Mouse (Mus musculus): Measurements from ENCODE around the gene Txlnb. TPM values are rescaled to one million over a fixed set of nuclear protein-coding genes. Genes with fewer than 3 reads are reported as not detected.
"Not testable (repeated sequence)": the region's sequence is repeated elsewhere in the genome, so short reads cannot be mapped to it uniquely, and the experiment has no call there.

Txlnb gene
- polyA plus RNA-seq, 1 experiment = 0.98 TPM

DNA sequence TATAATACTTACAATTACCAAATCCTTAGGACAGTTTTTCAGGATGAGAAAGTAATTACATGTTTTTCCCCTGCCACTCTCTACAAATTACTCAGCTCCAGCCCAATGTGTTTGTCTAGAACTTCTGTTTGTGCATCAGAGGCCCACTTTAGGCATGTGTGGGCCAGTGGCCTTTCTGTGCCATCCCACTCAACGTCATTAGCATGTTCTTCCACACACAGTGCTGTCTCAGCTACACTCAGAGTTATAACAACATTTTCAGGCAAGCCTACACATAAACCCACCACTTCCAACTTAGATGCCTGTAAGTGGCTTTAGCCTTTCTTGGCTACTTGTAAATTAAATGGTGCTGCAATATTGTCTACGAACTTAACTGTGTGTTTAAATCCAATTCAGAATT, 5.8 kb downstream of the Txlnb start:
- Histone ChIP-seq H3K27ac (ENCODE audit: insufficient read depth, low read length) (no peak overlapping the region), H3K4me1 (ENCODE audit: control insufficient read depth, insufficient read depth, low read length) (peaks cover 2% of the 10 kb centered on the region; the same call in 1 of the 2 replicates), H3K4me3 (ENCODE audit: insufficient read depth, low read length) (no peak overlapping the region)
- TF ChIP-seq CTCF (IDR thresholded peaks at IDR 0.05; ENCODE audit: extremely low read depth, insufficient read depth, low read length) (no peak), POLR2A (IDR thresholded peaks at IDR 0.05; ENCODE audit: extremely low read depth, insufficient read depth, low read length) (no peak)

DNA sequence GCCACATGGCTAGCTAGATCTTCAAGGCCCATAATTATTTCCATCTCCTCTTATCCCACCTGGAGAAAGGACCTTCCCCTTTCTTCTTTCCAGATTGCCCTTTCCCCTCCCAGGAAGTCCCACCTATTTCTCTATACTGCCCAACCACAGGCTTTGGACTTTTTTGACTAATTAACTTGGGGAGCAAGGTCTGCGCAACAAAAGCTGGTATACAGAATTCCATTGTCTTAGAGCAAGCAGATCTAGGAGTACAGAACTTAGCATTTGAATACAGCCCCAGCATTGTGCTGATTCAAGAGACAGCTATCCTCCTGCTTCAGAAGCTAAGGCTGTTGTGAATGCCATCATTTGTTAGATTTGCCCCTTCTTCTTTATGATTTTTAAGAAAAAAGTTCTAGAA, 12.5 kb downstream of the Txlnb start:
- TF ChIP-seq CTCF (IDR thresholded peaks at IDR 0.05; ENCODE audit: extremely low read depth, insufficient read depth, low read length) (no peak), POLR2A (IDR thresholded peaks at IDR 0.05; ENCODE audit: extremely low read depth, insufficient read depth, low read length) (no peak)
- Histone ChIP-seq H3K4me3 (ENCODE audit: insufficient read depth, low read length) (no peak overlapping the region), H3K4me1 (ENCODE audit: control insufficient read depth, insufficient read depth, low read length) (no peaks in the 10 kb centered on the region), H3K27ac (ENCODE audit: insufficient read depth, low read length) (no peak overlapping the region)

GRCm38 (mm10) chr10:17815052-17815451, 19.0 kb downstream of the Txlnb start:
- no peak overlapping the region for H3K4me3 ChIP-seq (ENCODE audit: insufficient read depth, low read length)

GRCm38 (mm10) chr10:17820422-17820821, 24.4 kb downstream of the Txlnb start:
- H3K27ac ChIP-seq (ENCODE audit: insufficient read depth, low read length); H3K4me3 ChIP-seq (ENCODE audit: insufficient read depth, low read length); H3K4me1 ChIP-seq (ENCODE audit: control insufficient read depth, insufficient read depth, low read length): not testable (repeated sequence)

More at GRCm38 (mm10) chr10:17815052-17815451, 19.0 kb downstream of the Txlnb start:
- no peaks in the 10 kb centered on the region for H3K4me1 ChIP-seq (ENCODE audit: control insufficient read depth, insufficient read depth, low read length)
- H3K27ac ChIP-seq (ENCODE audit: insufficient read depth, low read length) = no peak overlapping the region
- TF ChIP-seq CTCF (IDR thresholded peaks at IDR 0.05; ENCODE audit: extremely low read depth, insufficient read depth, low read length) = no peak
- TF ChIP-seq POLR2A (IDR thresholded peaks at IDR 0.05; ENCODE audit: extremely low read depth, insufficient read depth, low read length) = no peak

GRCm38 (mm10) chr10:17827391-17827790, 31.4 kb downstream of the Txlnb start:
- H3K4me1 ChIP-seq (ENCODE audit: control insufficient read depth, insufficient read depth, low read length) = no peaks in the 10 kb centered on the region
- no peak for TF ChIP-seq CTCF (IDR thresholded peaks at IDR 0.05; ENCODE audit: extremely low read depth, insufficient read depth, low read length)
- H3K27ac ChIP-seq (ENCODE audit: insufficient read depth, low read length) = no peak overlapping the region
- no peak overlapping the region for H3K4me3 ChIP-seq (ENCODE audit: insufficient read depth, low read length)

GRCm38 (mm10) chr10:17829205-17829604, 33.2 kb downstream of the Txlnb start:
- Histone ChIP-seq H3K4me3 (ENCODE audit: insufficient read depth, low read length) (no peak overlapping the region), H3K27ac (ENCODE audit: insufficient read depth, low read length) (no peak overlapping the region), H3K4me1 (ENCODE audit: control insufficient read depth, insufficient read depth, low read length) (no peaks in the 10 kb centered on the region)
- TF ChIP-seq CTCF (IDR thresholded peaks at IDR 0.05; ENCODE audit: extremely low read depth, insufficient read depth, low read length) (no peak), POLR2A (IDR thresholded peaks at IDR 0.05; ENCODE audit: extremely low read depth, insufficient read depth, low read length) (no peak)

- Histone ChIP-seq H3K4me1 (ENCODE audit: control insufficient read depth, insufficient read depth, low read length) (no peaks in the 10 kb centered on the region; the same call in 1 of the 2 replicates), H3K4me3 (ENCODE audit: insufficient read depth, low read length) (no peak overlapping the region), H3K27ac (ENCODE audit: insufficient read depth, low read length) (no peak overlapping the region)
- no peak for TF ChIP-seq POLR2A (IDR thresholded peaks at IDR 0.05; ENCODE audit: extremely low read depth, insufficient read depth, low read length)
These were observed 35.0 kb downstream of the Txlnb start for GRCm38 (mm10) chr10:17831041-17831440.

DNA sequence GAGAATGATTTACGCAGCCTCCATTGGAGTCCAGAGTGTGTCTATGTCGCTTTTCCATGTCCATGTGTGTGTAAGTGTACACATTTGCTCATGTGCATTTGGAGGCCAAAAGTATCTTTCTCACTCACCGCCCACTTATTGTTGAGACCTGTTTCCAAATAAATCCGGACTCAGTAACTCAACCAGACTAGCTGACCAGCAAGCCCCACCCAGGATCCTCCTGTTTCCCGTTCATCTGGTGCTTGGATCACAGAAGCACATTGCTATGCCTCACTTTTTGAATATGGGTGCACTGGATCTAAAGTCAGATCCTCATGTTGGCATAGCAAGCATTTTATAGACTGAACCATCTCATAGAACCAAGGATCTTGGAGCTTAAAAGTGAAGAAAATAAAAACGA, 39.0 kb downstream of the Txlnb start:
- TF ChIP-seq POLR2A (IDR thresholded peaks at IDR 0.05; ENCODE audit: extremely low read depth, insufficient read depth, low read length) (no peak), CTCF (IDR thresholded peaks at IDR 0.05; ENCODE audit: extremely low read depth, insufficient read depth, low read length) (no peak)
- no peaks in the 10 kb centered on the region; the same call in 1 of the 2 replicates for H3K4me1 ChIP-seq (ENCODE audit: control insufficient read depth, insufficient read depth, low read length)
- no peak overlapping the region; the same call in 1 of the 2 replicates for H3K4me3 ChIP-seq (ENCODE audit: insufficient read depth, low read length)
- peak overlapping the region; percentile 77 for H3K27ac ChIP-seq (ENCODE audit: insufficient read depth, low read length)

DNA sequence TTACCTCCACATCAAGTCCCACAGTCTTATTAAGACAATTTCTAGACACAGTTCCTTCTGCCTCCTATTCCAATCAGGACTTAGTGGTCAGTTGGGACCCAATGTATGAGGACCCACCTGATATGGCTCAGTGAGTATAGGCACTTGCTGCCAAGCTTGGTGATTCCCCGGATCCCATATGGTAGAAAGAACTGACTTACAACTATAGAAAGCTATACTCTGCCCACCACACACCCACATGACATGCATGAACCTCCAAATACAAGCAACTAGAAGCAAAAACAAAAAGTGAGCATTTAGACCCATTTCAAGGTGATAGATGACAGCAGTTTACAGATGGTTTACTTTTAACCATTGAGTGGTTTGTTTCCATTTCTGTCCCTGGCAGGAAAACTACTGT, 40.2 kb downstream of the Txlnb start:
- H3K4me3 ChIP-seq (ENCODE audit: insufficient read depth, low read length) = no peak overlapping the region
- H3K4me1 ChIP-seq (ENCODE audit: control insufficient read depth, insufficient read depth, low read length) = no peaks in the 10 kb centered on the region; the same call in 1 of the 2 replicates
- no peak for TF ChIP-seq CTCF (IDR thresholded peaks at IDR 0.05; ENCODE audit: extremely low read depth, insufficient read depth, low read length)
- TF ChIP-seq POLR2A (IDR thresholded peaks at IDR 0.05; ENCODE audit: extremely low read depth, insufficient read depth, low read length) = no peak
- H3K27ac ChIP-seq (ENCODE audit: insufficient read depth, low read length) = no peak overlapping the region

- no peak for TF ChIP-seq CTCF (IDR thresholded peaks at IDR 0.05; ENCODE audit: extremely low read depth, insufficient read depth, low read length)
- peaks cover 4% of the 10 kb centered on the region for H3K4me1 ChIP-seq (ENCODE audit: control insufficient read depth, insufficient read depth, low read length)
- peak overlapping the region; percentile 56; the same call in 1 of the 2 replicates for H3K27ac ChIP-seq (ENCODE audit: insufficient read depth, low read length)
- H3K4me3 ChIP-seq (ENCODE audit: insufficient read depth, low read length) = no peak overlapping the region
These were observed 46.0 kb downstream of the Txlnb start for GRCm38 (mm10) chr10:17842030-17842429.

Data from cortical plate, adult 2 months (tissue).